Mouse (Mus musculus): Measurements from ENCODE around the gene Col9a2.
A peak's percentile ranks its signal among the peaks of the same experiment; 100 is the strongest.
"Not testable (repeated sequence)": the region's sequence is repeated elsewhere in the genome, so short reads cannot be mapped to it uniquely, and the experiment has no call there.

The Col9a2 gene

GRCm38 (mm10) chr4:121021911-121022310, 17.3 kb upstream of the Col9a2 start:
- peak; percentile 69 for DNase-seq (ENCODE audit: low read depth, low spot score)

- no peak for DNase-seq (ENCODE audit: low read depth, low spot score)
Observed at GRCm38 (mm10) chr4:121023464-121023863, 15.7 kb upstream of the Col9a2 start.

- no peak for DNase-seq (ENCODE audit: low read depth, low spot score)
Observed at GRCm38 (mm10) chr4:121023941-121024340, 15.2 kb upstream of the Col9a2 start.

GRCm38 (mm10) chr4:121025681-121026080, 13.5 kb upstream of the Col9a2 start:
- no peak for DNase-seq (ENCODE audit: low read depth, low spot score)

- DNase-seq (ENCODE audit: low read depth, low spot score) = no peak
Observed at GRCm38 (mm10) chr4:121028146-121028545, 11.0 kb upstream of the Col9a2 start.

- DNase-seq (ENCODE audit: low read depth, low spot score) = peak; percentile 86
Observed at GRCm38 (mm10) chr4:121028659-121029392, 10.4 kb upstream of the Col9a2 start.

GRCm38 (mm10) chr4:121029632-121030031, 9.6 kb upstream of the Col9a2 start:
- DNase-seq (ENCODE audit: low read depth, low spot score) = no peak

- DNase-seq (ENCODE audit: low read depth, low spot score) = no peak
Observed at GRCm38 (mm10) chr4:121031440-121031839, 7.7 kb upstream of the Col9a2 start.

- DNase-seq (ENCODE audit: low read depth, low spot score) = peak; percentile 69
Observed at GRCm38 (mm10) chr4:121033006-121033405, 6.2 kb upstream of the Col9a2 start.

- no peak for DNase-seq (ENCODE audit: low read depth, low spot score)
Observed at GRCm38 (mm10) chr4:121040323-121040722, 1.1 kb downstream of the Col9a2 start.

GRCm38 (mm10) chr4:121040897-121041671, 1.9 kb downstream of the Col9a2 start:
- peak; percentile 82 for DNase-seq (ENCODE audit: low read depth, low spot score)

GRCm38 (mm10) chr4:121042472-121042871, 3.3 kb downstream of the Col9a2 start:
- peak; percentile 35 for DNase-seq (ENCODE audit: low read depth, low spot score)

GRCm38 (mm10) chr4:121042946-121043345, 3.8 kb downstream of the Col9a2 start:
- DNase-seq (ENCODE audit: low read depth, low spot score) = peak; percentile 48

- DNase-seq (ENCODE audit: low read depth, low spot score) = peak; percentile 25
Observed at GRCm38 (mm10) chr4:121051863-121052262, 12.7 kb downstream of the Col9a2 start.

- DNase-seq (ENCODE audit: low read depth, low spot score) = no peak
Observed at GRCm38 (mm10) chr4:121052454-121053323, 13.5 kb downstream of the Col9a2 start.

GRCm38 (mm10) chr4:121056342-121056741, 17.2 kb downstream of the Col9a2 start:
- DNase-seq (ENCODE audit: low read depth, low spot score) = peak; percentile 31

- no peak for DNase-seq (ENCODE audit: low read depth, low spot score)
Observed at GRCm38 (mm10) chr4:121057032-121057431, 17.8 kb downstream of the Col9a2 start.

GRCm38 (mm10) chr4:121059218-121059617, 20.0 kb downstream of the Col9a2 start:
- not testable (repeated sequence) for DNase-seq (ENCODE audit: low read depth, low spot score)

- no peak for DNase-seq (ENCODE audit: low read depth, low spot score)
Observed at GRCm38 (mm10) chr4:121065336-121065735, 26.2 kb downstream of the Col9a2 start.

- DNase-seq (ENCODE audit: low read depth, low spot score) = no peak
Observed at GRCm38 (mm10) chr4:121074250-121074649, 35.1 kb downstream of the Col9a2 start.

GRCm38 (mm10) chr4:121077915-121078646, 38.9 kb downstream of the Col9a2 start:
- DNase-seq (ENCODE audit: low read depth, low spot score) = no peak
